Mouse (Mus musculus) stomach, embryonic 14.5 days (tissue): Measurements from ENCODE around the gene Cbx3. TPM values are rescaled to one million over a fixed set of nuclear protein-coding genes. Genes with fewer than 3 reads are reported as not detected.
"Not testable (repeated sequence)": the region's sequence is repeated elsewhere in the genome, so short reads cannot be mapped to it uniquely, and the experiment has no call there.

Experiments used
- ATAC-seq: fragments of 200-750 bp; cut with Nextera tagmentation; 2 replicates; pipeline ENCODE4 v1.8.0; 2017; ENCODE audit warnings: low read depth, moderate TSS enrichment; ENCODE audit not compliant: insufficient number of reproducible peaks, insufficient read depth, low FRiP score
- H3K27ac ChIP-seq: fragments of 300-500 bp; sonication (generic); 2 replicates; pipeline ENCODE4 v1.5.1; 2014; ENCODE audit warnings: mild to moderate bottlenecking, low read length, moderate library complexity, mixed read lengths
- H3K27me3 ChIP-seq: fragments of 300-500 bp; sonication (generic); 2 replicates; pipeline ENCODE4 v1.6.1; 2014; ENCODE audit warnings: low read length, control low read depth, mixed read lengths; ENCODE audit not compliant: control insufficient read depth, insufficient read depth
- H3K36me3 ChIP-seq: fragments of 300-500 bp; sonication (generic); 2 replicates; pipeline ENCODE4 v1.6.1; 2014; ENCODE audit warnings: mild to moderate bottlenecking, control low read depth, low read length, moderate library complexity, mixed read lengths; ENCODE audit not compliant: control insufficient read depth, insufficient read depth
- H3K4me1 ChIP-seq: fragments of 300-500 bp; sonication (generic); 2 replicates; pipeline ENCODE4 v1.6.1; 2014; ENCODE audit warnings: low read length, control low read depth, mixed read lengths; ENCODE audit not compliant: control insufficient read depth, insufficient read depth
- H3K4me2 ChIP-seq: fragments of 300-500 bp; sonication (generic); replicated peaks from 2 replicates; pipeline ENCODE4 v1.6.1; 2014; ENCODE audit warnings: low read depth, low read length, control low read depth
- H3K4me3 ChIP-seq: fragments of 300-500 bp; sonication (generic); 2 replicates; pipeline ENCODE4 v1.5.1; 2014; ENCODE audit warnings: low read depth, low read length, control low read depth
- H3K9ac ChIP-seq: fragments of 300-500 bp; sonication (generic); replicated peaks from 2 replicates; pipeline ENCODE4 v1.6.1; 2014; ENCODE audit warnings: low read depth, mild to moderate bottlenecking, control low read depth, low read length, moderate library complexity, mixed read lengths
- H3K9me3 ChIP-seq: fragments of 300-500 bp; sonication (generic); 2 replicates; pipeline ENCODE4 v1.6.1; 2016; ENCODE audit warnings: low read depth, low read length, control low read depth; ENCODE audit not compliant: control insufficient read depth
- WGBS: fragments of 180-500 bp; shearing (Covaris S2); extraction: QIAGEN DNeasy Blood & Tissue Kit; methylation state at CpG from one replicate; pipeline ENCODE4 v1.1.7; 2014; 5-methylcytosine and 5-hydroxymethylcytosine counted together
- polyA plus RNA-seq: library from polyadenylated mRNA; unstranded; fragments of >200 nt; fragmentation: Nextera tagmentation; extraction: Ambion mirVana; gene quantifications from 2 replicates; pipeline ENCODE4 v1.2.1, GENCODE M21; 2014

Cbx3 gene
- polyA plus RNA-seq, 1 experiment from 2014 or later, result 500 TPM

DNA sequence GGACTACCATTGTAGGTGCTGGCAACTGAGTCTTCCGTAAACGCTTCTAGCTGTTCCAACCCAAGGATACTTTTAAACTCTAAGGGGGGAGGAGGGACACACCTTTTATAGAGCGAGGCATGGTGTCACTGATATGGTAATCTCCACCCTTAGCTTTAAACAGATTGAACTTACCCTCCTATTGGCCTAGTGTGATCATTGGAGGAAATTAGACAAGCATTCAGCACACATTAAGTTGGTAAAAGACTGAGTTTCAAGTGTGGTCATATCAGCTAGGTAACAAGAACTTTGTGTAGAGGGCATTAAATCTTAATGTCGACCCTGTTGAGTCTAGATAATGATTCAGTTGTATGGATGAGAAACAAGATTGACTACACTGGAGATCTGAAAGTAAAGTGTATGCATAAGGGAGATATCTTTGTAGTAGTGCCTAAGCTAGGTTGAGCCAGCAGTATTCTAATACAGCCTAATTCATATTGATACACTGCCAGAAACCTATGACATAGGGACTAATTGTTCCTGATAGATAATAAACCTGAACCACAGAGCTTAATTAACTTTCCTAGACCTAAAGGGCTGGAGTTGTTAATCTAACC is 9.1 kb downstream of the Cbx3 start:
- Histone ChIP-seq H3K9me3 (no peaks in the 10 kb centered on the region), H3K4me1 (no peaks in the 10 kb centered on the region), H3K4me2 (no peak overlapping the region), H3K27me3 (no peaks in the 10 kb centered on the region), H3K27ac (no peak overlapping the region), H3K9ac (no peak overlapping the region), H3K36me3 (peaks cover 72% of the 10 kb centered on the region), H3K4me3 (no peak overlapping the region)
- ATAC-seq, result no peak
- WGBS, result 93% methylated on average over 4 of the region's 4 CpGs

GRCm38 (mm10) chr6:51481548-51481947 is 11.4 kb downstream of the Cbx3 start:
- Histone ChIP-seq H3K9me3 (no peaks in the 10 kb centered on the region), H3K4me1 (no peaks in the 10 kb centered on the region), H3K27ac (no peak overlapping the region), H3K4me3 (no peak overlapping the region), H3K9ac (no peak overlapping the region), H3K36me3 (peaks cover 54% of the 10 kb centered on the region), H3K27me3 (no peaks in the 10 kb centered on the region), H3K4me2 (no peak overlapping the region)
- WGBS, result 90% methylated on average over 8 of the region's 8 CpGs
- ATAC-seq, result no peak

DNA sequence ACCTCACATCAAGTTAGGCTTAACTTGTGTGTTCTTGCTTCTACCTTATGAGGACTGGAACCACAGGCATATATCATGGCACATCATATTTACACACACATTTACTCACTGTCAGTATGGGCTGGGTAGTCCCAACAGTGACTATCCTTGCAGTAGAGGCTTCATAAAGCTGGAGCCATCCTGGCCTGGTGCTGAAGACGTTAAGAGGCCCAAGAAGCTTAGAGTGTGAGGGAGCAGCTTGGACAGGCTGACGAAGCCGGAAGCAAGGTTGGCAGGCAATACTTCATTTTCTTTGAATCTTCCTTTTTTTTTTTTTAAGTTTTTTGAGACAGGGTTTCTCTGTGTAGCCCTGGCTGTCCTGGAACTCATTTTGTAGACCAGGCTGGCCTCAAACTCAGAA is 13.7 kb downstream of the Cbx3 start:
- no peak overlapping the region for H3K27ac ChIP-seq
- H3K9ac ChIP-seq, result no peak overlapping the region
- H3K4me1 ChIP-seq, result no peaks in the 10 kb centered on the region
- no peak for ATAC-seq
- no peak overlapping the region for H3K4me3 ChIP-seq
- H3K4me2 ChIP-seq, result no peak overlapping the region
- no peaks in the 10 kb centered on the region for H3K27me3 ChIP-seq
- peaks cover 39% of the 10 kb centered on the region for H3K36me3 ChIP-seq
- 97% methylated on average over 3 of the region's 3 CpGs for WGBS
- peaks cover 5% of the 10 kb centered on the region; the same call in 1 of the 2 replicates for H3K9me3 ChIP-seq

GRCm38 (mm10) chr6:51484556-51484955 is 14.4 kb downstream of the Cbx3 start:
- H3K27me3 ChIP-seq, H3K9me3 ChIP-seq, H3K4me3 ChIP-seq, H3K27ac ChIP-seq, H3K4me2 ChIP-seq, H3K9ac ChIP-seq, ATAC-seq, H3K4me1 ChIP-seq: not testable (repeated sequence)
- peaks cover 32% of the 10 kb centered on the region for H3K36me3 ChIP-seq
- WGBS, result 86% methylated on average over 8 of the region's 8 CpGs

GRCm38 (mm10) chr6:51485646-51486045 is 15.5 kb downstream of the Cbx3 start:
- Histone ChIP-seq H3K9ac (no peak overlapping the region), H3K36me3 (peaks cover 21% of the 10 kb centered on the region), H3K27me3 (no peaks in the 10 kb centered on the region), H3K4me3 (no peak overlapping the region), H3K27ac (no peak overlapping the region), H3K4me2 (no peak overlapping the region), H3K9me3 (peaks cover 5% of the 10 kb centered on the region; the same call in 1 of the 2 replicates), H3K4me1 (no peaks in the 10 kb centered on the region)
- ATAC-seq, result no peak
- 55% methylated on average over 2 of the region's 2 CpGs for WGBS

GRCm38 (mm10) chr6:51486076-51486710 is 16.0 kb downstream of the Cbx3 start:
- Histone ChIP-seq H3K9ac (no peak overlapping the region), H3K4me3 (no peak overlapping the region), H3K4me1 (no peaks in the 10 kb centered on the region), H3K4me2 (no peak overlapping the region), H3K27ac (no peak overlapping the region), H3K9me3 (peaks cover 5% of the 10 kb centered on the region; the same call in 1 of the 2 replicates), H3K36me3 (peaks cover 17% of the 10 kb centered on the region), H3K27me3 (no peaks in the 10 kb centered on the region)
- WGBS, result 51% methylated on average over 7 of the region's 7 CpGs
- ATAC-seq, result no peak

- no peak for ATAC-seq
- 86% methylated on average over 5 of the region's 5 CpGs for WGBS
- Histone ChIP-seq H3K4me3 (no peak overlapping the region), H3K4me2 (no peak overlapping the region), H3K27me3 (no peaks in the 10 kb centered on the region), H3K36me3 (peaks cover 14% of the 10 kb centered on the region), H3K4me1 (no peaks in the 10 kb centered on the region), H3K9me3 (peaks cover 5% of the 10 kb centered on the region; the same call in 1 of the 2 replicates), H3K27ac (no peak overlapping the region), H3K9ac (no peak overlapping the region)
These were observed 16.6 kb downstream of the Cbx3 start for GRCm38 (mm10) chr6:51486731-51487130.

DNA sequence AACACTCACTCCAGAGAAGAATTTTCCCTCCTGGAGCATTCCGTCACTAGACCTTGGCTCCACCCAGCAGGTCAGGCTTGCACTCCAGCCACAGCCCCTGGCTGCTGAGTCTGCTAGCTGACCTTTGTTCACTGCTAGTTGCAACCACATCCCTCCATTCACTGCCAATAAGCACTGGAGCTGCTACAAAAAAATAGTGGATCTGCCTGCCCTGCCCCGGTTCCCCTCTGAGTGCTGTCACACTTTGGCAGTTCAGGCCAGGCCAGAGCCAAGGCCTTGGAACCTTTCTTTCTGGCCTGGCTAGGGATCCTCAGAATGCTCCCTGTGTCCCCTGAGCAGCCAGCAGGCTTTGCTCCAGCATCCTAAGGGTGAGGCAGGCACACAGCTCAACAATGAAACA is 19.6 kb downstream of the Cbx3 start:
- Histone ChIP-seq H3K9ac (no peak overlapping the region), H3K4me1 (no peaks in the 10 kb centered on the region)

More for the DNA sequence above, 19.6 kb downstream of the Cbx3 start:
- H3K36me3 ChIP-seq, result no peaks in the 10 kb centered on the region
- WGBS, result 46% methylated on average over 2 of the region's 2 CpGs
- H3K9me3 ChIP-seq, result peaks cover 5% of the 10 kb centered on the region; the same call in 1 of the 2 replicates
- ATAC-seq, result no peak
- no peaks in the 10 kb centered on the region for H3K27me3 ChIP-seq
- no peak overlapping the region for H3K27ac ChIP-seq
- H3K4me2 ChIP-seq, result no peak overlapping the region
- no peak overlapping the region for H3K4me3 ChIP-seq
